Mouse (Mus musculus) CH12.LX (cell line): Measurements from ENCODE around the gene Hsd3b7. TPM values are rescaled to one million over a fixed set of nuclear protein-coding genes. Genes with fewer than 3 reads are reported as not detected.

Experiments
- DNase-seq: peaks from one replicate; pipeline ENCODE4 v3.0.0-alpha.2; 2013; ENCODE audit errors: extremely low read depth
- H3K27ac ChIP-seq: 2 replicates; pipeline ENCODE4 v1.5.1; 2012; ENCODE audit warnings: low read depth, mild to moderate bottlenecking, control low read depth, moderate library complexity; ENCODE audit not compliant: insufficient read depth
- H3K27me3 ChIP-seq: replicated peaks from 2 replicates; pipeline ENCODE3; 2012; ENCODE audit warnings: inconsistent platforms
- H3K36me3 ChIP-seq, 2 experiments: replicated peaks in 1 of 2; 2 replicates each; pipeline versions ENCODE3 to v1.6.1; 2012; ENCODE audit warnings: inconsistent platforms in 1 of 2, low read length in 1 of 2, mild to moderate bottlenecking in 1 of 2, mixed read lengths in 1 of 2, moderate library complexity in 1 of 2; ENCODE audit not compliant: control insufficient read depth in 1 of 2, insufficient read depth in 1 of 2
- H3K4me1 ChIP-seq, 2 experiments: 2 replicates each; pipeline ENCODE4 v1.6.1; 2012; ENCODE audit warnings: inconsistent platforms in 1 of 2, moderate library complexity in 1 of 2; ENCODE audit not compliant: insufficient read depth in 2 of 2, control insufficient read depth in 1 of 2
- H3K4me2 ChIP-seq: 2 replicates; pipeline ENCODE4 v1.6.1; 2012; ENCODE audit warnings: low read depth, mild to moderate bottlenecking, control low read depth; ENCODE audit not compliant: poor library complexity, insufficient read depth, severe bottlenecking
- H3K4me3 ChIP-seq, 3 experiments: fragments of 150-350 bp in 1 of 3; sonication (generic) in 1 of 3; replicated peaks in 1 of 3; 2 replicates each; pipeline versions ENCODE3 to v1.5.1; 2011 to 2012; ENCODE audit warnings: low read depth in 2 of 3, low read length in 2 of 3, mild to moderate bottlenecking in 2 of 3, moderate library complexity in 2 of 3, control low read depth in 1 of 3, improper control_type of control experiment in 1 of 3, inconsistent platforms in 1 of 3, mixed read lengths in 1 of 3; ENCODE audit not compliant: poor library complexity in 1 of 3
- H3K79me2 ChIP-seq: replicated peaks from 2 replicates; pipeline ENCODE4 v1.6.1; 2012; ENCODE audit warnings: mild to moderate bottlenecking, moderate library complexity; ENCODE audit not compliant: control insufficient read depth, poor library complexity, insufficient read depth, severe bottlenecking; ENCODE audit errors: extremely low read depth
- H3K9ac ChIP-seq: 2 replicates; pipeline ENCODE4 v1.6.1; 2012; ENCODE audit warnings: low read depth, mild to moderate bottlenecking, control low read depth, moderate library complexity; ENCODE audit not compliant: insufficient read depth
- H3K9me3 ChIP-seq: replicated peaks from 2 replicates; pipeline ENCODE3; 2012; ENCODE audit warnings: low read length, inconsistent platforms, mixed read lengths
- BHLHE40 ChIP-seq: IDR thresholded peaks from 2 replicates; pipeline ENCODE4 v1.6.1; 2011; ENCODE audit warnings: mild to moderate bottlenecking, low read depth, low read length, improper control_type of control experiment
- CHD1 ChIP-seq: IDR thresholded peaks from 2 replicates; pipeline ENCODE4 v1.6.1; 2012; ENCODE audit warnings: low read depth, low read length, improper control_type of control experiment, inconsistent platforms
- CTCF ChIP-seq, 2 experiments: IDR thresholded peaks in 1 of 2; conservative IDR thresholded peaks in 1 of 2; 2 replicates each; pipeline ENCODE4 v1.5.1; 2011 to 2012; ENCODE audit warnings: low read depth in 2 of 2, low read length in 2 of 2, improper control_type of control experiment in 1 of 2, inconsistent platforms in 1 of 2, mild to moderate bottlenecking in 1 of 2, moderate library complexity in 1 of 2
- HCFC1 ChIP-seq: IDR thresholded peaks from 2 replicates; pipeline ENCODE4 v1.6.1; 2012; ENCODE audit warnings: low read depth, mild to moderate bottlenecking, inconsistent platforms, low read length, improper control_type of control experiment
- JUND ChIP-seq: conservative IDR thresholded peaks from 2 replicates; pipeline ENCODE4 v1.6.1; 2011; ENCODE audit warnings: low read depth, low read length, improper control_type of control experiment
- MAFK ChIP-seq: IDR thresholded peaks from 2 replicates; pipeline ENCODE4 v1.6.1; 2011; ENCODE audit warnings: low read length, improper control_type of control experiment; ENCODE audit not compliant: insufficient replicate concordance
- MAX ChIP-seq: IDR thresholded peaks from 2 replicates; pipeline ENCODE4 v1.6.1; 2011; ENCODE audit warnings: low read length, improper control_type of control experiment
- MXI1 ChIP-seq: IDR thresholded peaks from 2 replicates; pipeline ENCODE4 v1.6.1; 2011; ENCODE audit warnings: mild to moderate bottlenecking, low read depth, low read length, improper control_type of control experiment
- MYC ChIP-seq: IDR thresholded peaks from 2 replicates; pipeline ENCODE4 v1.6.1; 2011; ENCODE audit warnings: low read depth, mild to moderate bottlenecking, improper control_type of control experiment, low read length
- NELFE ChIP-seq: IDR thresholded peaks from 2 replicates; pipeline ENCODE4 v1.6.1; 2011; ENCODE audit warnings: low read depth, low read length, improper control_type of control experiment
- PAX5 ChIP-seq: IDR thresholded peaks from 2 replicates; pipeline ENCODE4 v1.6.1; 2012; ENCODE audit warnings: low read length, inconsistent platforms, mixed read lengths
- POLR2AphosphoS2 ChIP-seq: IDR thresholded peaks from 2 replicates; pipeline ENCODE4 v1.6.1; 2011; ENCODE audit warnings: low read depth, low read length, improper control_type of control experiment
- RAD21 ChIP-seq: IDR thresholded peaks from 2 replicates; pipeline ENCODE4 v1.6.1; 2011; ENCODE audit warnings: low read depth, mild to moderate bottlenecking, low read length, improper control_type of control experiment, moderate library complexity
- RCOR1 ChIP-seq: conservative IDR thresholded peaks from 2 replicates; pipeline ENCODE4 v1.6.1; 2012; ENCODE audit warnings: low read depth, mild to moderate bottlenecking, inconsistent platforms, low read length, improper control_type of control experiment
- SMC3 ChIP-seq: IDR thresholded peaks from 2 replicates; pipeline ENCODE4 v1.6.1; 2011; ENCODE audit warnings: low read depth, low read length, improper control_type of control experiment
- TBP ChIP-seq: conservative IDR thresholded peaks from 2 replicates; pipeline ENCODE4 v1.6.1; 2011; ENCODE audit warnings: low read depth, low read length, improper control_type of control experiment
- ZKSCAN1 ChIP-seq: IDR thresholded peaks from 2 replicates; pipeline ENCODE4 v1.6.1; 2012; ENCODE audit warnings: low read depth, inconsistent platforms, low read length, improper control_type of control experiment, borderline replicate concordance
- ZMIZ1 ChIP-seq: IDR thresholded peaks from 2 replicates; pipeline ENCODE4 v1.6.1; 2012; ENCODE audit warnings: low read depth, mild to moderate bottlenecking, inconsistent platforms, low read length, improper control_type of control experiment
- dilution Hi-C: fragments of 300-500 bp; cut with MboI; formaldehyde crosslinking; loops from 2 replicates; pipeline ENCODE4 v1.14.3; 2020; ENCODE audit warnings: low sequenced_read_pairs; ENCODE audit not compliant: extremely low pct_unique_long_range_greater_than_20kb, extremely low pct_ligation_motif_present
- in situ Hi-C: fragments of 300-500 bp; cut with MboI; formaldehyde crosslinking; loops from 3 replicates; pipeline ENCODE4 v1.14.3; 2019; ENCODE audit warnings: low sequenced_read_pairs, low pct_ligation_motif_present, low pct_unique_long_range_greater_than_20kb, mixed read lengths
- polyA plus RNA-seq: library from polyadenylated mRNA; unstranded; fragments of >175 nt; gene quantifications from 2 replicates; pipeline ENCODE4 v1.2.1, GENCODE M21; 2012; ENCODE audit warnings: low read depth; ENCODE audit not compliant: insufficient read length
- total RNA-seq, 2 experiments: library from RNA; depleted of rRNA; stranded (reverse); fragments of 300-350 nt in 1 of 2; fragments of >200 nt in 1 of 2; gene quantifications; 2 replicates each; pipeline ENCODE4 v1.2.3; 2012 to 2014

Hsd3b7 gene
- total and polyA plus RNA-seq, 3 experiments, result 0.99 to 6.8 (median 4.2) TPM

GRCm38 (mm10) chr7:127820836-127821509, 20.6 kb downstream of the Hsd3b7 start:
- dilution Hi-C loops, result no loop called here
- peaks cover 7 to 42% of the 10 kb centered on the region in 2 experiments for H3K4me1 ChIP-seq
- no peaks in the 10 kb centered on the region for H3K79me2 ChIP-seq
- H3K27ac ChIP-seq, result no peak overlapping the region
- no peaks in the 10 kb centered on the region for H3K36me3 ChIP-seq
- no peaks in the 10 kb centered on the region for H3K9me3 ChIP-seq
- H3K9ac ChIP-seq, result no peak overlapping the region
- H3K27me3 ChIP-seq, result no peaks in the 10 kb centered on the region
- no peak overlapping the region for H3K4me2 ChIP-seq
- H3K4me3 ChIP-seq, result no peak overlapping the region
- TF ChIP-seq MAX, result no peak
- no peak for TF ChIP-seq BHLHE40
- TF ChIP-seq ZMIZ1, result no peak
- TF ChIP-seq JUND, result no peak
- no peak for TF ChIP-seq MXI1
- in situ Hi-C loops, result no loop called here
- no peak for DNase-seq

- dilution Hi-C loops, result no loop called here
- no peak for DNase-seq
- TF ChIP-seq MXI1 (no peak), CHD1 (no peak), RCOR1 (no peak), ZMIZ1 (no peak), SMC3 (no peak), MAX (no peak), PAX5 (no peak), JUND (no peak), HCFC1 (no peak), POLR2AphosphoS2 (no peak), NELFE (no peak), MAFK (no peak), MYC (no peak), RAD21 (no peak), CTCF (conservative IDR thresholded peaks at IDR 0.05 in 1 of 2, IDR thresholded peaks at IDR 0.05 in 1 of 2; ENCODE audit: low read depth in 2 of 2, low read length in 2 of 2) (no peak), TBP (no peak), ZKSCAN1 (no peak)
- in situ Hi-C loops, result no loop called here
- no peak overlapping the region for H3K4me3 ChIP-seq
- no peak overlapping the region for H3K27ac ChIP-seq
- no peaks in the 10 kb centered on the region for H3K9me3 ChIP-seq
- H3K9ac ChIP-seq, result no peak overlapping the region
- H3K27me3 ChIP-seq, result no peaks in the 10 kb centered on the region
- H3K4me2 ChIP-seq, result no peak overlapping the region
- H3K79me2 ChIP-seq, result no peaks in the 10 kb centered on the region
- H3K4me1 ChIP-seq, result peaks cover 4 to 31% of the 10 kb centered on the region in 2 experiments; a peak in 3 of 4 replicates
- H3K36me3 ChIP-seq, result no peaks in the 10 kb centered on the region
Observed at GRCm38 (mm10) chr7:127822494-127822893, 22.1 kb downstream of the Hsd3b7 start.
